Mouse (Mus musculus): ENCODE results near the gene Gnai2. TPM values are rescaled to one million over a fixed set of nuclear protein-coding genes. Genes with fewer than 3 reads are reported as not detected.

Gnai2 gene
- polyA plus RNA-seq, 1 experiment from 2014 or later: 233 TPM

DNA sequence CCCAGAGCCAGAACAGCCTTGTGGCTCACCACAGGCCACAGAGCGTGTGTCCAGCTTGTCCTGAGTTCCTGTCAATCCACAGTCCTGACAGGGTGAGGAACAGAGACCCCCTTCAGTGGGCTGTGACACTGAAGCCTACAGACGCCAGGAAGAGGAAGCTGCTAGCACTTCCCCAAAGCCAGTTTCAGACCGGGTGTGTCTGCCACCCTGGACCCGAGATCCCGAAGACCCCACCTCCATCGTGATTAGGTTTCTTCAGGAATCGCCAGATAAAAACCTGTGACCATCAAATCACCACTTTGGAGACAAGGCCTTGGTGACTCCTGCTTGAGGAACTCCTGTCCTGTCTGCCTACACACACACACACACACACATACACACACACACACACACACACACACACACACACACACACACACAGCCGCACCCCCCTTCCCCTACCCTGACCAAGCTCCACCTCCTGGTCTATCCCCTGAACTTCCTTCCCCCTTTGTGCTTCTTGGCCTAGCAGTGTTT is 5.1 kb upstream of the Gnai2 start:
- Histone ChIP-seq H3K9ac (ENCODE audit: low read depth, low read length) (no peak overlapping the region), H3K27ac (ENCODE audit: low read depth, low read length) (no peak overlapping the region; the same call in 1 of the 2 replicates), H3K36me3 (ENCODE audit: control insufficient read depth, insufficient read depth, low read length) (no peaks in the 10 kb centered on the region), H3K27me3 (replicated peaks; ENCODE audit: control insufficient read depth, insufficient read depth, low read length) (no peaks in the 10 kb centered on the region), H3K4me3 (ENCODE audit: low read depth, low read length) (no peak overlapping the region), H3K4me2 (peak overlapping the region; percentile 14), H3K9me3 (ENCODE audit: control insufficient read depth, low read length) (no peaks in the 10 kb centered on the region), H3K4me1 (replicated peaks; ENCODE audit: control insufficient read depth, insufficient read depth, low read length) (peaks cover 14% of the 10 kb centered on the region)
- DNase-seq (ENCODE audit: low spot score) (no peak), ATAC-seq (replicated peaks; ENCODE audit: low FRiP score) (no peak)
- 24% methylated on average over 8 of the region's 8 CpGs for WGBS

DNA sequence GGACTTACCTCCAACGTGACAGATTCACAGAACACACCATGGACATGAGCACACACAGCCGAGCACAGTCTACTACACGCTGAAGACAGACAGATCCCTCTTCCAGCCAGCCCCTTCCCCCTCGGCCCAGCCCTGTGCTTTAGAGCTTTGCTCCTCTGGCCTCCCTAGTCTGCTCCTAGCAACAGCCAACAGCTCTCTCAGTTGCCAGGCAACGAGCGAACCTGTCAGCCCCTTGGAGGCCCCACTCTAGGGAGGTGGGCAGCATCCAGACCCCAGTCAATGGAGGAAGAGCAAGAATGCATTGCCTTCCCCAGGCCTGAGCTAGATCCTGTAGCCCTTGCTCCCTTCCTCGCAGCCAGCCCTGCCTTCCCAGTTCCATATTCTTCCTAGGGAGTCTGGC is 1.9 kb upstream of the Gnai2 start:
- no peaks in the 10 kb centered on the region for H3K36me3 ChIP-seq (ENCODE audit: control insufficient read depth, insufficient read depth, low read length)
- H3K27ac ChIP-seq (ENCODE audit: low read depth, low read length): peak overlapping the region; percentile 27; the same call in 1 of the 2 replicates
- H3K4me1 ChIP-seq (replicated peaks; ENCODE audit: control insufficient read depth, insufficient read depth, low read length): peaks cover 16% of the 10 kb centered on the region
- no peaks in the 10 kb centered on the region for H3K9me3 ChIP-seq (ENCODE audit: control insufficient read depth, low read length)
- H3K27me3 ChIP-seq (replicated peaks; ENCODE audit: control insufficient read depth, insufficient read depth, low read length): no peaks in the 10 kb centered on the region
- 58% methylated on average over 7 of the region's 7 CpGs for WGBS
- H3K9ac ChIP-seq (ENCODE audit: low read depth, low read length): no peak overlapping the region
- DNase-seq (ENCODE audit: low spot score) (no peak), ATAC-seq (replicated peaks; ENCODE audit: low FRiP score) (no peak)
- no peak overlapping the region for H3K4me3 ChIP-seq (ENCODE audit: low read depth, low read length)
- H3K4me2 ChIP-seq: no peak overlapping the region

DNA sequence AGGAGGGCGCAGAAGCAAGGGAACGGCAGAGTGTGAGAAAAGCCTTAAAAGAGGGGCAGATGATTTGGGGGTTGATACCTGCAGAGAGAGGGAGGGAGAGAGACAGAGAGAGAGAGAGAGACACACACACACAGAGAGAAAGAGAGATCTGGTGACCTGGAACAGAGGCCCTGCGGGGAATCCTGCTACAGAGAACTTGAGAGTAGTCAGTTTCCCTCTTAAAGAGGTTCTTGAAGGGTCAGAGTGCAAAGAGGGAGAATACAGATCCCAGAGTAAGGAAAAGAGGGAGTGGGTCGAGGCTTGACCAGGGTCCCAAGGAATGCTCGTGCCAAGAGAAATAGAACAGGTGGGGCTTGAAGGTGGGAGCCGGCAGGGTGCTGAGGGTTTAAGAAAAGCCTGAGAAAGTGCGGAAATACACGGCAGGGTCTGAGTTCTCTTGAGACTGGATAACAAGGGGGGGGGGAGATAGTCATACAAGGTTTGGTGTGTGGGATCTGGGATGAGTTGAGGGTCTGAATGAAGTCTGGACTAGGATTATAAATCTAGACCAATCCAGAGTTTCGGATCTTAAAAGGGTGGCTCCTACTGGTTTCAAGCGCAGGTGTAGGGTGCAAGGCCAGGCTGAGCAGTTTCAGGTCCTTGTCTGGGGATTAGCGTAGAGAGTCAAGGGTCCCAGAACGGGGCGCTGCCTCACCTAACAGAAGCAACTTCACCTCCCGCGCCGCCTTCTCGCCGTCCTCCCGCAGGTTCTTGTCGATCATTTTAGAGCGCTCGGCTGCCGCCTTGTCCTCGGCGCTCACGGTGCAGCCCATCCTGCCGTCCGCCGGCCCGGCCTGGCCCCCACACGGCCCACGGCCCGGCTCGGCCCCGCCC is 525 bp downstream of the Gnai2 start:
- Histone ChIP-seq H3K4me1 (replicated peaks; ENCODE audit: control insufficient read depth, insufficient read depth, low read length) (peaks cover 40% of the 10 kb centered on the region), H3K9ac (ENCODE audit: low read depth, low read length) (peak overlapping the region; percentile 96), H3K27ac (ENCODE audit: low read depth, low read length) (peak overlapping the region; percentile 90), H3K36me3 (ENCODE audit: control insufficient read depth, insufficient read depth, low read length) (peaks cover 2% of the 10 kb centered on the region; the same call in 1 of the 2 replicates), H3K4me2 (peak overlapping the region; percentile 97), H3K9me3 (ENCODE audit: control insufficient read depth, low read length) (no peaks in the 10 kb centered on the region), H3K27me3 (replicated peaks; ENCODE audit: control insufficient read depth, insufficient read depth, low read length) (no peaks in the 10 kb centered on the region), H3K4me3 (ENCODE audit: low read depth, low read length) (peak overlapping the region; percentile 89)
- under 1% methylated on average over 35 of the region's 35 CpGs for WGBS
- 0 out of 2 replicates have a peak, but pooled peaks have one; percentile 1 for ATAC-seq (replicated peaks; ENCODE audit: low FRiP score)
- no peak for DNase-seq (ENCODE audit: low spot score)

DNA sequence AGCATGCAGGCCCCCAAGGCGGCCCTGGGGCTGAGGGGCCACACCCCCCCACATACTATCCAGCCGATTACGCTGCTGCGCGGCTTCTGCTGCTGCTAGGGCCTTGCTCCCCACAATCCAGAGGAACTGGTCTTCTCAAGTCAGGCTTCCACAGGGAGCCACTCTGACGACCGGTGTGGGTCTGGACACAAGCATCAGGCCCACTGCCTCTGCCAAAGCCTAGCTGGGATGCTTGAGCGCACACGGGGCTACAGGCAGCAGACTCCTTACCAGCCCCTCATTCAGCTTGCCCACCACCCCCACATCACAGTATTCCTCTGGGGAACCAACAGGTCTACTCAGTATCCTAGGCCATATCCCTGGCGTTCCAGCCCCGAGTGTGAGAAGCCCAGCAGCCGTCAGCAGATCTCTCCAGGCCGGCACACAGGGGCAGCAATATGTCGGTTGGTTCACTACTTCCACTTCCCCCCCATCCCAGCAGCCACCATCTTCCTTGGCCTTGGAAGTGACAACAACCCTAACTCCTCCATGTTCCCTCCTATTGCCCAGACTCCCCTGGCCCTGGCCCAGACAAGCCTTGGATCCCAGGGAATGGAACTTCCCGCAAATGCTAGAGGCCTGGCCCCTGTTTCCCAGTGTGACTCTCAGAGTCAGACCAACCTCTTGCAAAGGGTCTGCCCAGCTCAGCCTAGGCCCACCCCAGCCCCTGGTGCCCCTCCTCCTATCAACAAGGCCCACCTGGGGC is 1.3 kb downstream of the Gnai2 start:
- Histone ChIP-seq H3K27me3 (replicated peaks; ENCODE audit: control insufficient read depth, insufficient read depth, low read length) (no peaks in the 10 kb centered on the region), H3K9ac (ENCODE audit: low read depth, low read length) (peak overlapping the region; percentile 96), H3K27ac (ENCODE audit: low read depth, low read length) (peak overlapping the region; percentile 90), H3K4me1 (replicated peaks; ENCODE audit: control insufficient read depth, insufficient read depth, low read length) (peaks cover 48% of the 10 kb centered on the region), H3K36me3 (ENCODE audit: control insufficient read depth, insufficient read depth, low read length) (peaks cover 2% of the 10 kb centered on the region; the same call in 1 of the 2 replicates), H3K9me3 (ENCODE audit: control insufficient read depth, low read length) (no peaks in the 10 kb centered on the region), H3K4me2 (peak overlapping the region; percentile 97), H3K4me3 (ENCODE audit: low read depth, low read length) (peak overlapping the region; percentile 89)
- ATAC-seq (replicated peaks; ENCODE audit: low FRiP score): peak; percentile 19
- peak; percentile 65 for DNase-seq (ENCODE audit: low spot score)
- 1% methylated on average over 15 of the region's 15 CpGs for whole genome bisulfite sequencing

DNA sequence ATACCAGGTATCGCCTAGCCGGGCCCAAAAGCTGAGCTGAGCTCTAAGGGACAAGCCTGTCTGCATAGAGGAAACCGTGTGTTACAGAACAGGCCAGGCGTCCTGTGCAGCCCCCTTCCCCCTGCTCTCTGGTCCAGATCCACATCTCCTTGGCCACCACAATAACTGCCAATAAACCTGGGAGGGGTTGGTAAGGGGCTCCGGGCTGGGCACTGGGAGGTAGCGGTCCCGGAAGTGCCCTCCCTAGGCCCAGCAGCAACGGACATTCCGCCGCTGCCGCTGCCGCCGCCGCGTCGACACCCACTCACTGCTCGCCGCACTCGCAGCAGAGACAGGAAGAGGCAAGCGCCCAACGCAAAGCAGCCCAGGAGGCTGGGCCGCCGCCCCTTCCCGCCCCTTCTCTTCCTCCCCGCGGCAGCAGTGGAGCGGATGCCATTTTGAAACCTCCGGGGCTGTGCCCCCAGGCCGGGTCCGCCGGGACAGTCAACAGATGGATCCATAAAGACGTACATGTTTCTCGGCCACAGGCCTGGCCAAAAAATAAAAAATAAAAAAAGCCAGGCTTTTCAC is 2.0 kb downstream of the Gnai2 start:
- Histone ChIP-seq H3K27me3 (replicated peaks; ENCODE audit: control insufficient read depth, insufficient read depth, low read length) (no peaks in the 10 kb centered on the region), H3K4me1 (replicated peaks; ENCODE audit: control insufficient read depth, insufficient read depth, low read length) (peaks cover 54% of the 10 kb centered on the region), H3K9ac (ENCODE audit: low read depth, low read length) (peak overlapping the region; percentile 96), H3K4me3 (ENCODE audit: low read depth, low read length) (peak overlapping the region; percentile 89), H3K4me2 (peak overlapping the region; percentile 97), H3K9me3 (ENCODE audit: control insufficient read depth, low read length) (no peaks in the 10 kb centered on the region), H3K36me3 (ENCODE audit: control insufficient read depth, insufficient read depth, low read length) (peaks cover 6% of the 10 kb centered on the region; the same call in 1 of the 2 replicates), H3K27ac (ENCODE audit: low read depth, low read length) (peak overlapping the region; percentile 90)
- ATAC-seq (replicated peaks; ENCODE audit: low FRiP score) (peak; percentile 61), DNase-seq (ENCODE audit: low spot score) (peak; percentile 85)
- 1% methylated on average over 33 of the region's 33 CpGs for WGBS

DNA sequence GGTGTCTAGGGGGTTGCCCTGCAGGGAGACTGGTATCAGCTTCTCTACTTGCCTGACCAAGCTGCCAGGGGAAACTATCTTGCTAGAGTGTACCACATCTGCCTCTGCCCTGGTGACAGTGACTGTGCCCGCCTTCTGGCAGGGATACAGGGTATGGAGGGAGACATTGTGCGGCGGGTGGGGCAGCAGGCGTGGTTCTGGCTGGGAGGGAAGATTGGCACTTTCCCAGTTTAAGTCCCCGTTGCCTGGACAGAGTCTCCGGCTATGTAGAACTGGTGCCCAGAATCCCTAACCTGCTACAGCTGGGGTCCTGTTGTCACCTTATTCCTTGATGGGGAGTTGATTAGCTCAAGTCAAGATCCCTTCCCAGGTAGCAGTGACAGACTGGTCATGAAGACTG is 2.7 kb downstream of the Gnai2 start:
- no peak for DNase-seq (ENCODE audit: low spot score)

DNA sequence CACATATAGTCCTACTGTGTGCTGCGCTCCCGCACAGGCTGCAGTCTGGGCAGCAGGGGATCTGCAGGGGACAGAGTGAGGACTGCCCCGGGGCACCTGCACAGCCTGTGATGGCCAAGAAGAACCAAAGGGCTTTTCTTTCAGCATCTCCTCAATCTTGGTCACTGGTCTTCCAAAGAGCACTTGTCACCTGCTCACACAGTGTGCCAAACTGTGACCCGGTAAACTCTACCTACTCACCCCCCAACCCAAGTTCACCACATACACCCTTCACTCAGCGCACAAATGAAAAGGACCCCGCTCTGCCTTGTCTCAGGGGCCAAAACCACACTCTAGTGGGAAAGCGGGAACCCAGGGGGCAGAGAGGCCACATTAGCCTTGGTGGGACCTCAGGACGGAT is 3.3 kb downstream of the Gnai2 start:
- Histone ChIP-seq H3K9ac (ENCODE audit: low read depth, low read length) (peak overlapping the region; percentile 96), H3K27me3 (replicated peaks; ENCODE audit: control insufficient read depth, insufficient read depth, low read length) (no peaks in the 10 kb centered on the region), H3K9me3 (ENCODE audit: control insufficient read depth, low read length) (no peaks in the 10 kb centered on the region), H3K4me3 (ENCODE audit: low read depth, low read length) (no peak overlapping the region), H3K36me3 (ENCODE audit: control insufficient read depth, insufficient read depth, low read length) (peaks cover 6% of the 10 kb centered on the region; the same call in 1 of the 2 replicates), H3K4me2 (peak overlapping the region; percentile 29), H3K4me1 (replicated peaks; ENCODE audit: control insufficient read depth, insufficient read depth, low read length) (peaks cover 68% of the 10 kb centered on the region), H3K27ac (ENCODE audit: low read depth, low read length) (peak overlapping the region; percentile 90)
- 91% methylated on average over 8 of the region's 8 CpGs for WGBS
- ATAC-seq (replicated peaks; ENCODE audit: low FRiP score): no peak
- no peak for DNase-seq (ENCODE audit: low spot score)

More for the DNA sequence above, 2.7 kb downstream of the Gnai2 start:
- no peaks in the 10 kb centered on the region for H3K9me3 ChIP-seq (ENCODE audit: control insufficient read depth, low read length)
- H3K4me1 ChIP-seq (replicated peaks; ENCODE audit: control insufficient read depth, insufficient read depth, low read length): peaks cover 61% of the 10 kb centered on the region
- peak overlapping the region; percentile 97 for H3K4me2 ChIP-seq
- no peaks in the 10 kb centered on the region for H3K27me3 ChIP-seq (replicated peaks; ENCODE audit: control insufficient read depth, insufficient read depth, low read length)
- H3K36me3 ChIP-seq (ENCODE audit: control insufficient read depth, insufficient read depth, low read length): peaks cover 6% of the 10 kb centered on the region; the same call in 1 of the 2 replicates
- H3K4me3 ChIP-seq (ENCODE audit: low read depth, low read length): peak overlapping the region; percentile 89
- peak overlapping the region; percentile 90 for H3K27ac ChIP-seq (ENCODE audit: low read depth, low read length)
- peak overlapping the region; percentile 96 for H3K9ac ChIP-seq (ENCODE audit: low read depth, low read length)
- WGBS: 51% methylated on average over 6 of the region's 6 CpGs
- no peak for ATAC-seq (replicated peaks; ENCODE audit: low FRiP score)

DNA sequence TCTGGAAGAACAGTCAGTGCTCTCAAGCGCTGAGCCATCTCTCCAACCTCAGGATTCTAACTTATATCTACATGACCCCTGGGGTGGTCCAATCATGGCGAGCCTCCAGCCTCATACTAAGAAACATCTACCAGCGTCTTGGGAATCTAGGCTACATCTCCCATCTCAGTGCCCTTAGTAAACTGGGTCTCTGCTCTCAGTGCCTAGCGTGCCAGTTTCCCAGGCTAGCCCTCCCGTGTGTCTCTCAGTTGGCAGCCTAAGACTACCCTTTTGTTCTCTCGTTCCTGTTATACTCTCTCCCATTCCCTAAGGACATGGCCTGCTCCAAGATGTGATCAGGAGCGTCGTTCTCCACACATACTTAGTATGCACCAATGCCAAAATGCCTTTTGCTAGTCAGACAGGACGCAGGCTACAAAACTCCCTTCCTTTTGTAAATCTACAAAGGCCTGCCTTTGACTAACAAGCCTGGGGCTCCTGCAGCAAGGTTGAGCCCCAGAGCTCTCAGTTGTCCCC is 3.8 kb downstream of the Gnai2 start:
- H3K27ac ChIP-seq (ENCODE audit: low read depth, low read length): peak overlapping the region; percentile 90
- no peak overlapping the region; the same call in 1 of the 2 replicates for H3K9ac ChIP-seq (ENCODE audit: low read depth, low read length)
- ATAC-seq (replicated peaks; ENCODE audit: low FRiP score) (no peak), DNase-seq (ENCODE audit: low spot score) (no peak)
- H3K27me3 ChIP-seq (replicated peaks; ENCODE audit: control insufficient read depth, insufficient read depth, low read length): no peaks in the 10 kb centered on the region
- WGBS: 86% methylated on average over 9 of the region's 9 CpGs
- peak overlapping the region; percentile 29 for H3K4me2 ChIP-seq
- H3K9me3 ChIP-seq (ENCODE audit: control insufficient read depth, low read length): no peaks in the 10 kb centered on the region
- H3K4me1 ChIP-seq (replicated peaks; ENCODE audit: control insufficient read depth, insufficient read depth, low read length): peaks cover 71% of the 10 kb centered on the region
- H3K4me3 ChIP-seq (ENCODE audit: low read depth, low read length): no peak overlapping the region
- peaks cover 6% of the 10 kb centered on the region; the same call in 1 of the 2 replicates for H3K36me3 ChIP-seq (ENCODE audit: control insufficient read depth, insufficient read depth, low read length)

Data from liver, embryonic 11.5 days (tissue).